Mouse (Mus musculus) ES-E14 (cell line): ENCODE measurements around the gene Col4a1. TPM values are rescaled to one million over a fixed set of nuclear protein-coding genes. Genes with fewer than 3 reads are reported as not detected.
A peak's percentile ranks its signal among the peaks of the same experiment; 100 is the strongest.

Experiments
- DNase-seq: peaks from one replicate; pipeline ENCODE4 v3.0.0-alpha.2; 2013; ENCODE audit warnings: low read depth, low spot score
- H3K27ac ChIP-seq: 2 replicates; pipeline ENCODE4 v1.5.1; 2012; ENCODE audit warnings: low read depth, mild to moderate bottlenecking, low read length, moderate library complexity, mixed read lengths; ENCODE audit not compliant: poor library complexity, insufficient read depth, severe bottlenecking
- H3K36me3 ChIP-seq: 2 replicates; pipeline ENCODE4 v1.6.1; 2012; ENCODE audit warnings: mild to moderate bottlenecking, low read length, moderate library complexity, mixed read lengths; ENCODE audit not compliant: control insufficient read depth, poor library complexity, insufficient read depth, severe bottlenecking
- H3K4me1 ChIP-seq, 2 experiments: fragments of 150-350 bp in 1 of 2; sonication (generic) in 1 of 2; 2 replicates each; pipeline ENCODE4 v1.6.1; 2012; ENCODE audit warnings: low read length in 2 of 2, mild to moderate bottlenecking in 1 of 2, mixed read lengths in 1 of 2; ENCODE audit not compliant: control insufficient read depth in 2 of 2, insufficient read depth in 2 of 2, poor library complexity in 1 of 2
- H3K4me3 ChIP-seq, 2 experiments: fragments of 150-350 bp in 1 of 2; sonication (generic) in 1 of 2; 2 replicates each; pipeline ENCODE4 v1.5.1; 2012; ENCODE audit warnings: low read length in 2 of 2, low read depth in 1 of 2, mild to moderate bottlenecking in 1 of 2, mixed read lengths in 1 of 2; ENCODE audit not compliant: insufficient read depth in 1 of 2, poor library complexity in 1 of 2, severe bottlenecking in 1 of 2
- H3K9ac ChIP-seq: 2 replicates; pipeline ENCODE4 v1.6.1; 2012; ENCODE audit warnings: low read depth, mild to moderate bottlenecking, low read length, mixed read lengths; ENCODE audit not compliant: poor library complexity, insufficient read depth, severe bottlenecking
- H3K9me3 ChIP-seq: fragments of 150-350 bp; sonication (generic); 2 replicates; pipeline ENCODE4 v1.6.1; 2012; ENCODE audit warnings: low read depth, mild to moderate bottlenecking, low read length; ENCODE audit not compliant: control insufficient read depth, insufficient read depth
- CHD2 ChIP-seq: IDR thresholded peaks from 2 replicates; pipeline ENCODE4 v1.6.1; 2014; ENCODE audit warnings: mild to moderate bottlenecking, low read depth, low read length, inconsistent platforms
- HCFC1 ChIP-seq: IDR thresholded peaks from 2 replicates; pipeline ENCODE4 v1.6.1; 2012; ENCODE audit warnings: low read length, inconsistent platforms, borderline replicate concordance; ENCODE audit not compliant: insufficient read depth
- MAFK ChIP-seq: IDR thresholded peaks from 2 replicates; pipeline ENCODE4 v1.6.1; 2014; ENCODE audit warnings: mild to moderate bottlenecking, low read depth, low read length, inconsistent platforms; ENCODE audit not compliant: insufficient read depth
- ZC3H11A ChIP-seq: IDR thresholded peaks from 2 replicates; pipeline ENCODE4 v1.6.1; 2012; ENCODE audit warnings: low read depth, mild to moderate bottlenecking, inconsistent platforms, low read length, borderline replicate concordance
- ZNF384 ChIP-seq: IDR thresholded peaks from 2 replicates; pipeline ENCODE4 v1.6.1; 2012; ENCODE audit warnings: low read depth, low read length, inconsistent platforms
- in situ Hi-C, 2 experiments: fragments of 600-800 bp; cut with MboI; formaldehyde crosslinking; loops; one replicate each; pipeline ENCODE4 v1.15.1; 2025; ENCODE audit warnings: low sequenced_read_pairs in 2 of 2, inconsistent platforms in 1 of 2; ENCODE audit not compliant: unreplicated experiment in 2 of 2
- total RNA-seq: library from RNA; depleted of rRNA; stranded (reverse); fragments of 300-350 nt; gene quantifications from 2 replicates; pipeline ENCODE4 v1.2.3, GENCODE M21; 2012

Col4a1 gene
- total RNA-seq, 1 experiment = 198 TPM

DNA sequence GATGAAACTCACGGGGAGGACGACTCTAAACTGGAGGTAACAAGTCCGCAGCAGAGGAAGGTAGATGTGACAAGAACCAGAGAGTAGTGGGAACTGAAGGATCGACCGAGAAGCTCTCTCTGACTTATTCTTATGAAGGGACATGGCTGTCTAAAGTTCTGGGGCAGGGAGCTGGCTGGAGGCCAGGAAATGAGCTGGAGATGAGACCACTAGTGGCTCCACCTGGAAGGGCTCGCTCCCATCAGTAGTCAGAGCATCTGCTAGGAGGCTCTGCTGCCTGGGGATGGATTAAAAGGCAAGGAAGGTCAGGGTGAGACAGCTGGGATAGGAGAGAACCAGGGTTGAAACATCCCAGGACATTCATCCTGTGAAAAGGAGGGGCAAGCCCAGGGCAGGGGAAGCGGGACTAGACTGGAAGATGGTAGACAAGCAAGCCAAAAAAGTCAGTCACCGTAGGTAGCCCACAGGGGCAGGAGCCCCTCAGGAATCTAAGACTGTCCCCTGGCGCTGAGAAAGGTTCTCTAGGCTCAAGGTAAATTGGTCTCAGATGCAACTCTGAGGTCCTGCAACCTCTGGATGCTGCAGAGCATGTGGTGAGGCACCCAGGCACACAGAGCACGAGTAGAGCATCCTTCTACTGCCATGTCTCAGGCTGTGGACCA lies 16.2 kb downstream of the Col4a1 start:
- in situ Hi-C loops = no loop called here
- no peaks in the 10 kb centered on the region for H3K36me3 ChIP-seq
- no peak overlapping the region for H3K9ac ChIP-seq
- TF ChIP-seq CHD2 = no peak
- no peak overlapping the region for H3K4me3 ChIP-seq
- no peaks in the 10 kb centered on the region for H3K4me1 ChIP-seq
- no peak overlapping the region for H3K27ac ChIP-seq
- H3K9me3 ChIP-seq = no peaks in the 10 kb centered on the region
- DNase-seq = no peak

DNA sequence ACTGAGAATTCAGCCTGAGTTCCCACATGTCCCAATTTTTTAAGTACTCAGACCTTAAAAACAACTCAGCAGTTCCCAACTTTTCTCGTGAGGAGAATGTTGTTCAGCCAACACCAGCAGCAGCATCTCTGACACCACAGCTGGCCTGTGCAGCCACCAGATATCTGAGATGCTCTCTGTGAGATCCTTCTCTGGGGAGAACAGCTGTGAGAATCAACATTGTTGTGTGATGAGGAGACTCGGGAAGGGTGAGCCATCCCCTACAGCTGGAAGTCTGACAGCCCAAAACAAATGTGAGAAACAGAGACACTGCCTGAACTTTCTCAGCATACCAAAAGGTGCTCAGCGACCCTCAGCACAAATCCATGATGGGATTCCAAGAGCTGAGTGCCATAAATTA lies 20.0 kb downstream of the Col4a1 start:
- Histone ChIP-seq H3K27ac (no peak overlapping the region), H3K9ac (no peak overlapping the region), H3K36me3 (no peaks in the 10 kb centered on the region), H3K4me3 (no peak overlapping the region), H3K4me1 (no peaks in the 10 kb centered on the region), H3K9me3 (no peaks in the 10 kb centered on the region)
- DNase-seq = no peak
- TF ChIP-seq HCFC1 = no peak
- in situ Hi-C loops = no loop called here

DNA sequence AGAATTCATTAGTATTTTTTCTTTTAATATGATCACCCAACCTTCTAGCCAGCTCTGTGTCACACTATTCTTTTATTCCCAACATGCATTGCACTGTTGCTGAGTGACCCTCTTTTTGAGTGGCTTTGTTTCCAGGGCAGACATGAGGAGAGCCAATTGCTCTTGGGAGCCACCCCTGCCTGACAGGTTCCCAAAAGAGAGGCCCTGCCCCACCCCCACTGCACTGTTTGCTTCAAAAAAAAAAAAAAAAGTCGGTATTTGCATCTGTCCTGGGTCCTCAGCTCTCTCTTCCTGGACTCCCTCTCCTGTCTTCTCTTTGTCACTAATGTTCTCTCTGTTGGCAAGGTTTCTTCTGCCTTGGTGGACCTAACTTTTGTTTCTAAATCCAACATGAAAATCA lies 22.1 kb downstream of the Col4a1 start:
- in situ Hi-C loops = no loop called here
- Histone ChIP-seq H3K9me3 (no peaks in the 10 kb centered on the region), H3K4me1 (no peaks in the 10 kb centered on the region), H3K27ac (no peak overlapping the region), H3K36me3 (no peaks in the 10 kb centered on the region), H3K9ac (no peak overlapping the region), H3K4me3 (no peak overlapping the region)
- no peak for DNase-seq
- TF ChIP-seq ZNF384 (0 out of 2 replicates have a peak, but pooled peaks have one; percentile 47), ZC3H11A (no peak)

DNA sequence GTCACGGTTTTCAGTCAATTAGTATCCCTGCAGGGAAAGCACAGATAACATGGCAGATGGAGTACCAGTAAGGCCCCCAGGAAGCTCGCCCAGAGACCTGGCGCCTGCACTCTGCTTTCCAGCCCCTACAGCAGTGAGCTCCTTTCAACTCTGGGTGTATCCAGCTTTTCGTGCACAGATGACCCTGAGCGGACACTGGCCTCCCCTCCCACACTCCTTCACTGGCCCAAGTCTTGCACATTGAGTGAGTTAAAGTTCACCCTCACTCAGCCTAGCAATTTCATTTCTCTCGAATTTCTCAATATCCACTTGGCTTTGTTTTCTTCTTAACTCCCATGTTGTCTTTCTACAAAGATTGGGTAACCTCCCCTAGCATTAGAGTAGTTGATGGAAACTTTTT lies 24.3 kb downstream of the Col4a1 start:
- Histone ChIP-seq H3K4me3 (no peak overlapping the region), H3K27ac (no peak overlapping the region), H3K4me1 (no peaks in the 10 kb centered on the region), H3K9ac (no peak overlapping the region), H3K9me3 (no peaks in the 10 kb centered on the region), H3K36me3 (no peaks in the 10 kb centered on the region)
- TF ChIP-seq ZC3H11A = no peak
- TF ChIP-seq ZNF384 = no peak
- TF ChIP-seq HCFC1 = no peak
- TF ChIP-seq CHD2 = no peak
- no peak for TF ChIP-seq MAFK
- in situ Hi-C loops = no loop called here
- no peak for DNase-seq

DNA sequence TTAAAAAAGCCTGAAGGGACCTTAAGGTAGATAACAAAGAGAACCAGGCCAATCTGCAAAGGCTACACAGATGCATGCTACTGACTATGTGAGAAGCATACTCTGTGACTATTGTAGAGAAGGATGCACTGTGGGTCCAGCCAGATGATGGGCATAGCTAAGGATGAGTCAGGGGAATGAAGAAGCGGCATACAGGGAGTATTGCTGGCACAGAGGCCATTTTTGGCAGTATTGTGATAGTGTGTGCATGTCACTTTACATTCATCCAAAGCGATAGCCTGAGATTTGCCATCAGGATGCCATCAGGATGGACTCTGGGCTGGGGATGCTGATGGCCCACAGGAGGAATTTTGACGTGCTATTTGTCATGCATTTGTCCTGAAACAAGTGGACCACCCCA lies 25.5 kb downstream of the Col4a1 start:
- in situ Hi-C loops = no loop called here
- Histone ChIP-seq H3K4me3 (no peak overlapping the region), H3K9ac (no peak overlapping the region), H3K36me3 (no peaks in the 10 kb centered on the region), H3K4me1 (no peaks in the 10 kb centered on the region), H3K27ac (no peak overlapping the region), H3K9me3 (no peaks in the 10 kb centered on the region)
- no peak for DNase-seq
- TF ChIP-seq ZC3H11A (no peak), MAFK (no peak), CHD2 (no peak), ZNF384 (no peak), HCFC1 (no peak)
